Mouse (Mus musculus): Measurements from ENCODE around the gene Ldb3. TPM values are rescaled to one million over a fixed set of nuclear protein-coding genes. Genes with fewer than 3 reads are reported as not detected.

Ldb3 gene
- polyA plus RNA-seq, 1 experiment, result 102 TPM

DNA sequence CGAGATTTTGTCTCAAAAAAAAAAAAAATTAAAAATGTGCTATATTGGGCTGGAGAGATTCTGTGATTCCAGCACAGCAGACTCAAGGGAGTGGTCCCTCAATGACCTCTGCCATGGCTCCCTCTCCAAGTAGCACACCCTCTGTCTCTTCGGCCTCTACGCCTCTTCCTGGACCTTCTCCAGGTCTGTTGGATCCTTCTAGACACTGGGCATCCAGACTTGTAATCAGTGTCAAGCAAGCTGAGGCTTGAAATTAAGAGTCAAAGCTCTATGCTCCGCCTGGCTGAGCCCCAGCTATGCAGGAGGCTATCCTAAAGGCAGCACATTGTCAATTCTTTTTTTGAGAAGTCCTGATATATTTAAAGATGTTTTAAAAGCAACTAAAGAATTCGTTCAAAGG, 54.9 kb downstream of the Ldb3 start:
- TF ChIP-seq POLR2A (IDR thresholded peaks at IDR 0.05; ENCODE audit: low read depth, low read length) (no peak), CTCF (IDR thresholded peaks at IDR 0.05; ENCODE audit: extremely low read depth, insufficient read length, insufficient replicate concordance, low read depth, low read length) (no peak)
- Histone ChIP-seq H3K4me3 (ENCODE audit: low read depth, low read length) (no peak overlapping the region), H3K4me1 (ENCODE audit: control insufficient read depth, insufficient read depth, insufficient read length, low read length) (peaks cover 14% of the 10 kb centered on the region), H3K27ac (ENCODE audit: insufficient read depth, low read depth, low read length) (no peak overlapping the region), H3K27me3 (ENCODE audit: control insufficient read depth, insufficient read depth, low read length) (no peaks in the 10 kb centered on the region), H3K36me3 (ENCODE audit: control insufficient read depth, insufficient read depth, low read length) (peaks cover 12% of the 10 kb centered on the region; the same call in 1 of the 2 replicates)
- WGBS, result 75% methylated on average over 5 of the region's 5 CpGs

DNA sequence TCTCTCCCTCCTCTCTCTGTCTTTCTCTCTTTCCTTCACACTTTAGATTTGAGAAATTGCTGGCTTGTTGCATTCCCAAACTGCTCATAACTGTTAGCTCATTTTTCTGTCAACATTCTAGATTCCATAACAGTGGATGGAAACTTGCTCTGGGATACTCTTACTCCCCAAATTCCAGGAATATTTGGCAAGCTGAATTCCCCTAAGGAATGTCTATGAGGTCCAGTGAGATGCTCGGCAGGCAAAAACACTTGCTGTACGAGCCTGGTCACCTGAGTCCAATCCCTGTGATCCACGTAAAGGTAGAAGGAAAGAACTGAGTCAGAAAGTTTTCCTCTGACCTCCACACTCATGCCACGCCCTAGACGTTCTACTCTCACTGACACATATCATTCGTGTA, 55.9 kb downstream of the Ldb3 start:
- no peaks in the 10 kb centered on the region for H3K27me3 ChIP-seq (ENCODE audit: control insufficient read depth, insufficient read depth, low read length)
- H3K4me3 ChIP-seq (ENCODE audit: low read depth, low read length), result no peak overlapping the region
- TF ChIP-seq POLR2A (IDR thresholded peaks at IDR 0.05; ENCODE audit: low read depth, low read length) (no peak), CTCF (IDR thresholded peaks at IDR 0.05; ENCODE audit: extremely low read depth, insufficient read length, insufficient replicate concordance, low read depth, low read length) (no peak)

DNA sequence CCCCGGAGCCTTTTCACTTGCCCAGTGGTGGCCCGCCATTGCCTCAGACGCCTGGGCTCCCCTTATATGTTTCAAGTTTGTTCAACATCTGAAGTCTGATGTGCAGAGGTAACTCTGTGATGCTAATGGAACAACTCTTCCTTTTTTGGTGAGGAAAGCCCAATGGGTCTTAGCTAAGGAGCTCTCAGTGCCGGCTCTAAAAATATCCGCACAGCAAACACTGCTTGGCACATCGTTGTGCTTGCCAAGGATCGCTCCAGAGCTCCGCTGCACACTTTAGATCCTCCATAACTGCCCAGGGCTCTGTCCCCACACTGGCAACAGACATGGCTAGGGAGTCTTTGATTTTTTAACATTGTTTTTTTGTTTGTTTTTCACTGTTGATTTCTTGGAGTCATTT, 59.7 kb downstream of the Ldb3 start:
- 81% methylated on average over 8 of the region's 8 CpGs for WGBS
- peaks cover 3% of the 10 kb centered on the region for H3K4me1 ChIP-seq (ENCODE audit: control insufficient read depth, insufficient read depth, insufficient read length, low read length)
- H3K27me3 ChIP-seq (ENCODE audit: control insufficient read depth, insufficient read depth, low read length), result no peaks in the 10 kb centered on the region
- no peak overlapping the region for H3K4me3 ChIP-seq (ENCODE audit: low read depth, low read length)
- no peak for TF ChIP-seq CTCF (IDR thresholded peaks at IDR 0.05; ENCODE audit: extremely low read depth, insufficient read length, insufficient replicate concordance, low read depth, low read length)
- TF ChIP-seq POLR2A (IDR thresholded peaks at IDR 0.05; ENCODE audit: low read depth, low read length), result no peak
- H3K36me3 ChIP-seq (ENCODE audit: control insufficient read depth, insufficient read depth, low read length), result peaks cover 9% of the 10 kb centered on the region; the same call in 1 of the 2 replicates
- peak overlapping the region; percentile 35; the same call in 1 of the 2 replicates for H3K27ac ChIP-seq (ENCODE audit: insufficient read depth, low read depth, low read length)

More for the DNA sequence above, 55.9 kb downstream of the Ldb3 start:
- Histone ChIP-seq H3K36me3 (ENCODE audit: control insufficient read depth, insufficient read depth, low read length) (peaks cover 12% of the 10 kb centered on the region; the same call in 1 of the 2 replicates), H3K4me1 (ENCODE audit: control insufficient read depth, insufficient read depth, insufficient read length, low read length) (peaks cover 14% of the 10 kb centered on the region), H3K27ac (ENCODE audit: insufficient read depth, low read depth, low read length) (no peak overlapping the region)
- 59% methylated on average over 6 of the region's 6 CpGs for WGBS

DNA sequence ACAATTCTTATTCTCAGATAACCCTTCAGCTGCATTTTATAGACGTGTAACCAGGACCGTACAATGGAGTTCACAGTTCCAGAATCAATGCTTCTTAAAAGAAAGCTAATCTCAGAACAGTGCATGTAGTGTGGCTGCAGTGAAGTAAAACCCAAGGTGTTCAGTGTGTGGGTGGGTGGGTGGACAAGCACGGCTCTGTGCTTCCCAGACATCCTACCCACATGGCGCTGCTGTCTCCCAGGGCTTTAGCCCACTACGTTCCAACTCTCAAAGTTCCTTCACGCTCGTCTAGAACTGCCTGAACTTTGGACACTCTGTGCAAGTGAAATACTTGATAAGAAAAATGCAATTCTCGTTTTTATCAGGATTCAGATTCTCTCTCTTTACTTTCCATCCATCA, 65.8 kb downstream of the Ldb3 start, which contains the start of gene 9230112D13Rik:
9230112D13Rik (minus strand) TSS at position 101 of the 400 bp plus-strand sequence.
- no peaks in the 10 kb centered on the region for H3K27me3 ChIP-seq (ENCODE audit: control insufficient read depth, insufficient read depth, low read length)
- TF ChIP-seq POLR2A (IDR thresholded peaks at IDR 0.05; ENCODE audit: low read depth, low read length) (no peak), CTCF (IDR thresholded peaks at IDR 0.05; ENCODE audit: extremely low read depth, insufficient read length, insufficient replicate concordance, low read depth, low read length) (no peak)
- H3K27ac ChIP-seq (ENCODE audit: insufficient read depth, low read depth, low read length), result no peak within 1 kb of the TSS
- 41% methylated on average over 8 of the region's 8 CpGs for WGBS
- no peaks in the 10 kb centered on the region for H3K36me3 ChIP-seq (ENCODE audit: control insufficient read depth, insufficient read depth, low read length)
- H3K4me3 ChIP-seq (ENCODE audit: low read depth, low read length), result no peak within 1 kb of the TSS
- peaks cover 8% of the 10 kb centered on the region for H3K4me1 ChIP-seq (ENCODE audit: control insufficient read depth, insufficient read depth, insufficient read length, low read length)

DNA sequence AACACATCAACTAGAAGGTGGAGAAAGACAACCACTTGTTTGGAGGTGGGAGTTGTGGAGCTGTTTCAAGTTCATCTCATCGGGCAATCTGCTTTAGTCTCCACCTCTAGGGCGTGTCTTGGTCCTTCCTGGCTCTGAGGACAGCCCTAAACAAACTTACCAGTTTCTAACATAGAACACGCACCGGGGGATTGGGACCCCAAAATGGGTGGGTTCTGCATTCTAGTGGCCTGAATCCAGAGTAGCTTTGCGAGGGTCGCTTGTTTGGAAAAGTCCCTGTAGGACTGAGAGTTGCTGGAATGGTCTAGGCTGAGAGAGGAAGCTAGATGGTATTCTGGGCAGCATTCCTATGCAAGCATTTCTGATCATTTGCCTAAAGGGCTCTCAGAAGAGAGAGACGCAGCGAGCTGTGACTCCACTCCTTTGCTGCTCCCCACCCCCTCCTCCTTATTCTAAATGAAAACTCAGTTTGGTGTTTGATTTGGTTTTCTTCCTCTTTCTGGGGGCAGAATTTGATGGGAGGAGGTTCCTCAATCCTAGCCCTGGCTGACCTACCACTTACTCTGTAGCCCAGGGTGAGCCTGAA, 70.4 kb downstream of the Ldb3 start:
- H3K4me3 ChIP-seq (ENCODE audit: low read depth, low read length), result no peak overlapping the region
- 73% methylated on average over 8 of the region's 8 CpGs for WGBS

GRCm38 (mm10) chr14:34516960-34517577, 71.4 kb downstream of the Ldb3 start:
- no peak for TF ChIP-seq CTCF (IDR thresholded peaks at IDR 0.05; ENCODE audit: extremely low read depth, insufficient read length, insufficient replicate concordance, low read depth, low read length)
- TF ChIP-seq POLR2A (IDR thresholded peaks at IDR 0.05; ENCODE audit: low read depth, low read length), result no peak
- WGBS, result 30% methylated on average over 10 of the region's 10 CpGs
- no peaks in the 10 kb centered on the region for H3K27me3 ChIP-seq (ENCODE audit: control insufficient read depth, insufficient read depth, low read length)
- H3K27ac ChIP-seq (ENCODE audit: insufficient read depth, low read depth, low read length), result peak overlapping the region; percentile 12; the same call in 1 of the 2 replicates
- H3K4me3 ChIP-seq (ENCODE audit: low read depth, low read length), result no peak overlapping the region
- H3K4me1 ChIP-seq (ENCODE audit: control insufficient read depth, insufficient read depth, insufficient read length, low read length), result peaks cover 5% of the 10 kb centered on the region; the same call in 1 of the 2 replicates
- H3K36me3 ChIP-seq (ENCODE audit: control insufficient read depth, insufficient read depth, low read length), result no peaks in the 10 kb centered on the region

More for the DNA sequence above, 70.4 kb downstream of the Ldb3 start:
- no peaks in the 10 kb centered on the region for H3K36me3 ChIP-seq (ENCODE audit: control insufficient read depth, insufficient read depth, low read length)
- H3K27ac ChIP-seq (ENCODE audit: insufficient read depth, low read depth, low read length), result no peak overlapping the region
- TF ChIP-seq POLR2A (IDR thresholded peaks at IDR 0.05; ENCODE audit: low read depth, low read length), result no peak
- no peak for TF ChIP-seq CTCF (IDR thresholded peaks at IDR 0.05; ENCODE audit: extremely low read depth, insufficient read length, insufficient replicate concordance, low read depth, low read length)
- H3K4me1 ChIP-seq (ENCODE audit: control insufficient read depth, insufficient read depth, insufficient read length, low read length), result peaks cover 7% of the 10 kb centered on the region
- H3K27me3 ChIP-seq (ENCODE audit: control insufficient read depth, insufficient read depth, low read length), result no peaks in the 10 kb centered on the region

GRCm38 (mm10) chr14:34515860-34516259, 72.6 kb downstream of the Ldb3 start:
- WGBS, result 86% methylated on average over 5 of the region's 5 CpGs
- H3K27ac ChIP-seq (ENCODE audit: insufficient read depth, low read depth, low read length), result no peak overlapping the region

More at GRCm38 (mm10) chr14:34515860-34516259, 72.6 kb downstream of the Ldb3 start:
- H3K36me3 ChIP-seq (ENCODE audit: control insufficient read depth, insufficient read depth, low read length), result no peaks in the 10 kb centered on the region
- no peak overlapping the region for H3K4me3 ChIP-seq (ENCODE audit: low read depth, low read length)
- H3K27me3 ChIP-seq (ENCODE audit: control insufficient read depth, insufficient read depth, low read length), result no peaks in the 10 kb centered on the region
- no peak for TF ChIP-seq CTCF (IDR thresholded peaks at IDR 0.05; ENCODE audit: extremely low read depth, insufficient read length, insufficient replicate concordance, low read depth, low read length)
- no peak for TF ChIP-seq POLR2A (IDR thresholded peaks at IDR 0.05; ENCODE audit: low read depth, low read length)
- H3K4me1 ChIP-seq (ENCODE audit: control insufficient read depth, insufficient read depth, insufficient read length, low read length), result peaks cover 4% of the 10 kb centered on the region; the same call in 1 of the 2 replicates

All from small intestine, adult 2 months (tissue).